Mouse (Mus musculus): ENCODE data around the gene Ahctf1. TPM values are rescaled to one million over a fixed set of nuclear protein-coding genes. Genes with fewer than 3 reads are reported as not detected.
"Not testable (repeated sequence)": the region's sequence is repeated elsewhere in the genome, so short reads cannot be mapped to it uniquely, and the experiment has no call there.

The Ahctf1 gene
- total RNA-seq, 2 experiments from 2014 or later, result 26.2 to 45.3 TPM

DNA sequence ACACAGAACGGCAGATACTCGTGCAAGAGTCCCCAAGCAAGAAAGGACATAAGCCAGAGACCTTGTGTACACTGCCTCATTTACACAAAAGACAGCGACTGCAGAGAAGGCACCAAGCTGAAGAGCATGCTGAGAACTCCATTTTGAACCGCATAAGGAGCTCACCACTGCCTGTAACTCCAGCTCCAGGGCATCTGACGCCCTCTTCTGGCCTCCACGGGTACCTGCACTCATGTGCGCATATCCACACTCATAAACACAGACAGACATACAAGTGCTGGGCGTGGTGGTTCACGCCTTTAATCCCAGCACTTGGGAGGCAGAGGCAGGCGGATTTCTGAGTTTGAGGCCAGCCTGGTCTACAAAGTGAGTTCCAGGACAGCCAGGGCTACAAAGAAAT lies 74.8 kb downstream of the Ahctf1 start:
- intact Hi-C loops (cut with DNase I), result no loop called here
- DNase-seq (ENCODE audit: low spot score in 2 of 2), result no peak

DNA sequence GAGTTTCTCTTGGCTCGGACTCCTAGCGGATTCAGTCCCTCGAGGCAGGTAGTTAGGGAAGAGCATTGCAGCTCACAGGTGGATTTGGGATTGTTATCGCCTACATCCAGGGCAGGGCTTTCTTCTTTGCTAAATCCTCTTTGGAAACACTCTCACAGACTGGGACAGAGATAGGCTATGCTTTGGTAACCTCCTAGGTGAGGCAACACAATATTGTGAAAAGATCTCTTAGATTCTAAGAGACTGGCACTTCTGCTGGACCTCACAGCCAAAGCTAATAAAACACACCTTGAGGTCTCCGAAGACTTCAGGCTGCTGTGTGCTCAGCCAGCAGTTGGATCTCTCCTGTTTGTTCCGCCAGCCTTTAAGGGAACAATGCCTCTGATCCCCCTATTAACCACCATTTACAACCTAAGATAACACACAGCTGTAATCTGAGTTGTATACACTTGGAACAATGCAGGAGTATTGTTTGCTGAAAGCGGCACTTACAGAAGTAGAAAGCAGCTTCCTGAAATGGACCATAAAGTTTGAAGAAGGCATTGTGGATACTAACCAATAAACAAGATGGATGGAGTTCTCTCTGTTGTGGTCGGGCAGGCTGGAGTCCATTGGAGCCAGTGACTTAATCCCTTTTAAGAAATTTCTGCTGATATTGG lies 80.5 kb downstream of the Ahctf1 start:
- intact Hi-C loops (cut with DNase I), result no loop called here
- DNase-seq (ENCODE audit: low spot score in 2 of 2), result no peak

DNA sequence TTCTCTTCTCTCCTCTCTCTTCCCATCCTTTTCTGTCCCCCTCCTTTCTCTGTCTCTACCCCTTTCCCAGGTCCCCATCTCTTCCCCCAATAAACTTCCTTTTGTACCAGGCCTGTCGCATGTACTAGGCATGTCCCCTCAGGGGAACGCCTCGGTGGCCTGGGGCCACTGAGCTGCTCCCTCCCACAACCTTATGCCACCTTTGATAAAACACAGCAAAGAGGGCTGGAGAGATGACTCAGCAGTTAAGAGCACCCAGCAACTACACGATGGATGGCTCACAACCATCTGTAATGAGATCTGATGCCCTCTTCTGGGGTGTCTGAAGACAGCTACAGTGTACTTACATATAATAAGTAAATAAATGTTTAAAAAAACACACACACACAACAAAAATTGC lies 87.7 kb downstream of the Ahctf1 start:
- DNase-seq (ENCODE audit: low spot score in 2 of 2), result no peak
- intact Hi-C loops (cut with DNase I), result no loop called here

DNA sequence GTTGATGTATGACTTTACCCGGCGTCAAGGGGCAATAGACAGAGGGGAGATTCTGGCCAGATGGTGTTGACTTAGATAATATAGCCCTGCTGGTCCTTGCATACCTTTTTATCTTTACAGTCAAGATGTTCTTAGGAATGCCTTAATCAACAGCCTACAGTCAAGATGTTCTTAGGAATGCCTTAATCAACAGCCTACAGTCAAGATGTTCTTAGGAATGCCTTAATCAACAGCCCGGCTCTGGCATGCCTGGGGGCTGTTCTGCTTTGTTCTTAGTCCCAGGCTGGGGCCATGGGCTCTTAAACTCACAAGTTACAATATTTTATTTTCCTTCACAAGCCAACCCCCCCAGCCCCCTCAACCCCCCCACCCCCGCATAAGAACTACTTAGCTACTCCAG lies 88.2 kb downstream of the Ahctf1 start:
- DNase-seq (ENCODE audit: low spot score in 2 of 2); intact Hi-C loops (cut with DNase I): not testable (repeated sequence)

- intact Hi-C loops (cut with DNase I), result no loop called here
- DNase-seq (ENCODE audit: low spot score in 2 of 2), result no peak
These were observed 90.1 kb downstream of the Ahctf1 start for GRCm38 (mm10) chr1:179713367-179713766.

DNA sequence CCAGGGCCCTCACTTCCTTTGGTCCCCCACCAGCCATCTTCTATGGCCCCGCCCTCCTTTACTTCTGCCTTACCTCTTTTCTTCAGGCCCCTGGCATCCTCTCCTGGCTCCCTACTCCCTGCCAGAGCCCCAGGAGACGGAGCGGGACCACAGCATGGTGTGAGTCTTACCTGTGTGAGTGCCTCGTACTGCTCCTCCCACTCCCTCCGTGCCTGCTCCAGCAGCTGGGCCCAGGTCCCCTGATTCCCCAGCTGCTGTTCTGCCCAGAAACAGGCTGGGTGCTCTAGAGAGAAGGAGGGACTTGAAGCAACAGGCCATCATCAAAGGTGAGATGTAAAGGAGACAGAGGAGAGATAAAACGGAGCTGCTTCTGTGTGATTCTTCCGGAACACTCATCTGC lies 90.8 kb downstream of the Ahctf1 start:
- DNase-seq (ENCODE audit: low spot score in 2 of 2), result no peak
- intact Hi-C loops (cut with DNase I), result no loop called here

- intact Hi-C loops (cut with DNase I), result no loop called here
- DNase-seq (ENCODE audit: low spot score in 2 of 2), result no peak
These were observed 92.7 kb downstream of the Ahctf1 start for GRCm38 (mm10) chr1:179710739-179711138.

- intact Hi-C loops (cut with DNase I), result no loop called here
- DNase-seq (ENCODE audit: low spot score in 2 of 2), result peak; percentile 81 to 82
These were observed 94.1 kb downstream of the Ahctf1 start for GRCm38 (mm10) chr1:179709390-179709789.

DNA sequence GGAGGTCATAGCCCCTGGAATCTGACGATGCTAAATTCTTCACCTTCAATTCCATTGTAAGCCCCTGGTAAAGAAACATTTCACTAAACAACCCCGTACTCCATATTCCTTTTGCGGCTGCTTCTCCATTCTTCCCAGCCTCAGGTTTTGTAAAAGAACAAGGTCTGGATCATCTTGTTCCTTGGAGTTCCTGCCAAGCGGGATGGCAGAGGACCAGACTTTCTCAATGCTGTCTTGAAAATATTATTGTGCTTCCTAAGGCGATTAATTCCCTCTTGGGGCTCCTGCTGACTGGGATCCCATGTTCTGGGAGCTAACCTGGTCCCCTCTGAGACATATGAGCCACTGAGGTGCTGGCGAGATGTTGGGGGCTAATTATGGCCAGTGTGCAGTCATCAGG lies 98.3 kb downstream of the Ahctf1 start:
- DNase-seq (ENCODE audit: low spot score in 2 of 2), result peak; percentile 53 to 63
- intact Hi-C loops (cut with DNase I), result no loop called here

DNA sequence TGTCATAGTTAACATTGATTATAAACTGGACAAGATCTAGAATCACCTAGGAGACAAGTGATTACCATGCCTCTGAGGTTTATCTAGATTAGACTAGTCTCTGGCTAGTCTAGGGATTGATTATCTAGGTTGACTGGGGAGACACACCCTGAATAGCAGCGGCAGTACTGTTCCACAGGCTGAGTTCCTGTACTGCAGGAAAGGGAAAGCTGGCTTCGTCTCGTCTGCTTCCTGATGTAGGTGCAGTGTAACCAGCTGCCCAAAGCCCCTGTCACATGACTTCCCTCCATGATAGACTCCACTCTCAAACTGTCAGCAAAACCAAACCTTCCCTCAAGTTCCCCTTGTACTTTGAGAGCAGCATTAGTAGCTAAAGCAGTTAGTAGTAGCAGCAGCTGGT lies 99.3 kb downstream of the Ahctf1 start:
- intact Hi-C loops (cut with DNase I), result no loop called here
- no peak for DNase-seq (ENCODE audit: low spot score in 2 of 2)

Other genes with a start within 250 kb of the Ahctf1 start
- 10 to 100 TPM; 54.5 to 63.2 TPM for gene Sccpdh, start 135.5 kb downstream of the Ahctf1 start, total RNA-seq (2021)
- under 1 TPM in 1 of 2 experiments, not detected in 1; 0.25 TPM for gene Kif28, start 58.4 kb downstream of the Ahctf1 start, total RNA-seq (2021)
- gene Gm10518, start 304 bp downstream of the Ahctf1 start, total RNA-seq (2021), result not detected
- gene Cdc42bpa, start 156.8 kb upstream of the Ahctf1 start, total RNA-seq (2021), result 100 to 1,000 TPM; 231 to 266 TPM

Measured in left cerebral cortex, postnatal 36 days (tissue).